Mouse (Mus musculus): ENCODE data around the gene Dock8. TPM values are rescaled to one million over a fixed set of nuclear protein-coding genes. Genes with fewer than 3 reads are reported as not detected.
A peak's percentile ranks its signal among the peaks of the same experiment; 100 is the strongest.

The Dock8 gene
- 1 to 10 TPM; 2.8 to 5.3 TPM for total RNA-seq (2021)

GRCm38 (mm10) chr19:24999201-24999886, at the start of gene Dock8:
Dock8 (plus strand) TSS chr19:24999534.
- peak; percentile 13 to 14 for DNase-seq (ENCODE audit: extremely low spot score in 1 of 2, low spot score in 1 of 2)

DNA sequence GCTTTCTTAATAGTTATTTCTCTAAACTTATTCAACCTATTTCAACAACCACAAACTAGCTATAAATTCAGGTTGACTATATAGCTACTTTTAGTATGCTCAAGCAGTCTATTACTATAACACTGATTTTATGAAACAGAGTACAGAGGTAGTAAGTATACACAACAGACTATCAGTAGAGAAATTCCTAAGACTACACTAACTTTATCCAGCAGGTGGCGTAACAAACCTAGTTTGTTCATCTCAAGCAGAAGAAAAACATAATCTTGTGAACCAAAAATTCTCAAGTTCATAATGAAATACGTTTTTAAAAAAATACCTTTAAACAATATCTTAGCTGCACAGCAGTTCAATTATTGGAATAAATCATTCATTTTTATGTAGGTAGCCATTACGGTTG, 40.8 kb upstream of the Dock8 start:
- no peak for DNase-seq (ENCODE audit: extremely low spot score in 1 of 2, low spot score in 1 of 2)

- peak; percentile 94 to 95 for DNase-seq (ENCODE audit: extremely low spot score in 1 of 2, low spot score in 1 of 2)
Measured at GRCm38 (mm10) chr19:24961172-24961962, 38.0 kb upstream of the Dock8 start, which contains the start of gene Cbwd1. Cbwd1 (minus strand) TSS chr19:24961610.

DNA sequence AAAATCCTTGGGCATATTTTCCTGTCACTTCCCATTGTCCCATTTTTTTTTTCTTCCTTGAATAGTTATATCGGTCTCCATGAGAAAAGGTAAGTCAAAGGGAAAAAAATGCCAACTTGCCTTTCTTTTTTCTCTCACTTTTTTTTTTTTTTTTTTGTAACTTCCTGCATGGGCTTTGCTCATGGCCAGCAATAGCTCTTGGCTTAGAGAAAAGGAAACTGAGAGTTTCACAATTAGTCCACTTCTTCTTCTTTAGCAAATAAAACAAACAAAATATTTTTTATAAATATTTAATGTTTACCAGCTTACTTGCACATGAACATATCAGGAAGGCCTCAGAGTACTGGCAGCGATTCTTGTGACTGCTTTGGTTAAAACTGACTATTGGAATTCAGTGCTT, 33.1 kb upstream of the Dock8 start:
- no peak for DNase-seq (ENCODE audit: extremely low spot score in 1 of 2, low spot score in 1 of 2)

- DNase-seq (ENCODE audit: extremely low spot score in 1 of 2, low spot score in 1 of 2): no peak
Measured at GRCm38 (mm10) chr19:24966941-24967340, 32.4 kb upstream of the Dock8 start.

- no peak for DNase-seq (ENCODE audit: extremely low spot score in 1 of 2, low spot score in 1 of 2)
Measured at GRCm38 (mm10) chr19:24971307-24971706, 28.0 kb upstream of the Dock8 start.

- DNase-seq (ENCODE audit: extremely low spot score in 1 of 2, low spot score in 1 of 2): no peak
Measured at GRCm38 (mm10) chr19:24972701-24973390, 26.5 kb upstream of the Dock8 start.

DNA sequence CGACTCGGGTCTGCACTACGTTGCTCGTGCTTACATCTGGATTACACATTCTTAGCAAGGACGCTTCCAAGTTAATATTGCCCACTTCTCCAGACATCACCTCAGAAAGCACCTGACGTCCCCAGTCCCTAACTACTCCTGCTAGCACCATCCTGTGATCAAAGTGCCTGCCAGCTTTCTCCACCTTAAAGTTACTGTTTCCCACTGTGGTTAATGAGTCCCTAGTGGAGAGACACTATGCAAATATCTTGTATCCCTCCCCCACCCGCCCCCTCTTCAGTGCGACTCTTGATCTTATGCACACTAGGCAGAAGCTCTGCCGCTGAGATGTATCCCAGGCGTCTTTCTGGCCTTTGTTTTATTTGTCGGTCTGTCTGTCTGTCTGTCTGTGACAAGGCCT, 21.3 kb upstream of the Dock8 start:
- no peak for DNase-seq (ENCODE audit: extremely low spot score in 1 of 2, low spot score in 1 of 2)

GRCm38 (mm10) chr19:24978852-24979842, 20.2 kb upstream of the Dock8 start:
- no peak for DNase-seq (ENCODE audit: extremely low spot score in 1 of 2, low spot score in 1 of 2)

GRCm38 (mm10) chr19:24981294-24981693, 18.0 kb upstream of the Dock8 start:
- DNase-seq (ENCODE audit: extremely low spot score in 1 of 2, low spot score in 1 of 2): peak; percentile 16 to 24

DNA sequence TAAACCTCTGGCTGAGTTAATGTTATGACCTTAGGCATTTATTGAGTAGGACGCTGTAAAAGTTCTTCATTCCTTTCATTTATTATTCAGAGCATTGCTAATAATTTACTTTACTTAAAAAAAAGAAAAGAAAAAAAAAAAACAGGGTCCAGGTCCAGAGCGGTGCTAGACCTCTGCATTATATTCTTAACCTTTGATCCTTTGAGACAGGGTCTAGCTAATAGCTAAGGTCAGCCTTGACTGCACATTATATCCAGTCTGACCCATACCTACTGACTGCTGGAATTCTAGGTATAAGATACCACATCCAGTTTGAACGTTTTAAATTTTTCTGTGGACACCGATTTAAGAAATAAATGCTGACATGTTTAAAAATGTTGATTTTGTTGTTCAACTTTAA, 16.3 kb upstream of the Dock8 start:
- DNase-seq (ENCODE audit: extremely low spot score in 1 of 2, low spot score in 1 of 2): no peak

DNA sequence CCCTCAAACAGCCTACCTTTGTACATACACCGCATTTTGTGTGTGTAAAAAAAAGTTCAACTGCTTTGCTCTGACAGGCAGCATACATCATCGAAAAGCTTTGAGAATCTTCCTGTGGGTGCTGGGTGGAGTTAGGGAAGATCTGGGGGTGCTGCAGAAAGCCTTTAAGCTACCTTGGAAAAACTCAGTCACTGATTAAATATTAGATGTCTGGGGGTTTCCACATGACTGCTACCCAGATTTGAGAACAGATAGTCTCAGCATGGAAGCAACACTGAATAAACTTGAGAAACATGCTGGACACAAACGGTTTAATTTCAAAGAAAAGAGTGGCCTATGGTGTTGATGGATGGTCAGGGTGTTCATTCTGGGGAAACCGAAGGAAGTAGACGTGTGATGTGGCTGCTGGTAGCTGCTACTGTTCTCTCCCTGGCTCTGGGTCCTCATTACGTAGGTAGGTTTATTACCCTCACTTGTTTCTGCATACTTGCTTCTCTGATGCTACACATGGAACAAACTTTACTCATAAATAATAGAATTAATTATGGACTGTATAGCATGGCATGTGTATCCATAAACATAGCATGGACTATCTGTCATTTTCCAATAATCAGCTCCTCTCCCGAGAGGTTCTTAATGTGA, 15.4 kb upstream of the Dock8 start:
- DNase-seq (ENCODE audit: extremely low spot score in 1 of 2, low spot score in 1 of 2): no peak

DNA sequence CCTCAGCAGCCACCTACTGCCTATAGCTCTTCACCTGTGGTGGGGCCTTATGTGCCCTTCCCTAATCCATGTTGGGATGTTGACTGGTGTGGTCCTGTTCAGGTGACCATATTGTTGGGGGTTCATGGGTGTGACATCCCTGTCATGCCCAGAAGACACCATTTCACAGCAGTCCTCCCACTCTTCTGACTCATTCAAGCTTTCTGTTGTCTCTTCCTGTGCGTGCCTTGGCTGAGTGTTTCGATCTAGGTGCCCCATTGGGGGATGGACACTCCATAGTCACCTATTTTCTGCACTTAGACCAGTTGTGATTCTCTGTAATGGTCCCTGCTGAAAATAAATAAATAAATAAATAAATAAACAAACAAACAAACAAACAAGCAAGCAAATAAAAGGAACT, 14.3 kb upstream of the Dock8 start:
- no peak for DNase-seq (ENCODE audit: extremely low spot score in 1 of 2, low spot score in 1 of 2)

DNA sequence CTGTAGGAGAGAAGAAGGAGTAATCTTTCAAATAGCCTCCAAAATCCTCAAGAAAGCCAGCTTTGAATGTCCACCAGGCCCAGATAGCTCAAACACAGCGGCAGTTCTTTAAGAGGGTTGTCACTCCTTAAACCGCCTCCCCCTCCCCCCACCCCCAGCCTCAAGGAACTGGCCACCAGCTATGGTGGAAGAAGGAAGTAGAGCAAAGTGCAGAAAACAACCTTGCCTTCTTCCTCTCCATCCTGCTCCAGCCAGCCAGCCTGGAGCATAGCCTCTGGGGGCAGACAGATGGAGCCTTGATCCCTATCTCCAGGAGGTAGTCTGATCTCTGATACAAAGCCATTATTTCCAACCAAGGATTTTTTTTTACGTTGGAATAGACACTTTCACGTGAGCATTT, 12.0 kb upstream of the Dock8 start:
- DNase-seq (ENCODE audit: extremely low spot score in 1 of 2, low spot score in 1 of 2): no peak

- no peak for DNase-seq (ENCODE audit: extremely low spot score in 1 of 2, low spot score in 1 of 2)
Measured at GRCm38 (mm10) chr19:24988831-24989230, 10.5 kb upstream of the Dock8 start.

- DNase-seq (ENCODE audit: extremely low spot score in 1 of 2, low spot score in 1 of 2): no peak
Measured at GRCm38 (mm10) chr19:24990138-24990822, 9.1 kb upstream of the Dock8 start.

GRCm38 (mm10) chr19:24993526-24993925, 5.8 kb upstream of the Dock8 start:
- no peak for DNase-seq (ENCODE audit: extremely low spot score in 1 of 2, low spot score in 1 of 2)

DNA sequence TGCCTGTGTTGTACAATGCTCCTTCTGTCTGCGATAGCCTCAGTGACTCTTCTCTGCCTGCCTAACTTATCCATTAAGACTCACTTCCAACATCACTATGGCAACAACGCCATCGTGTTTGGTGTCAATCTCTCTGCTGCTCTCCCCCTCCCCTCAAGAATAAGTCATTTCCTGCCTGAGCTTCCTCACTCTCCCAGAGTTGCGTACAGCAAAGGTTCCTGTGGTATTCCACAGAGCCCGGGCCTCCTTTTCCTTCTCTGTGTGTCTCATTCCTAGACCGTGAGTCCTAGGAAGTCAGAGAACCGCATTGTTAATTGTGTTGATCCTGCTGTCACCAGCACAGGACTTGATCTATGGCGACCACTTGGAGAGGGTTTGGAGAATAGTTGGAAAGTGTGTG, 4.4 kb upstream of the Dock8 start:
- no peak for DNase-seq (ENCODE audit: extremely low spot score in 1 of 2, low spot score in 1 of 2)
